8 mouse cellular contexts compared by ENCODE assay signal in genomic region chr5:121592816-121593407, GRCm38 (mm10). TPM values are rescaled to one million over a fixed set of nuclear protein-coding genes. Genes with fewer than 3 reads are reported as not detected.
A peak's percentile ranks its signal among the peaks of the same experiment; 100 is the strongest.
DNase-seq lines count a peak whose midpoint lies in the region; ATAC-seq lines count a peak whose summit lies in the region.
"Had no signal": no experiment of that assay in that cellular context is flagged by ENCODE, and none has a peak within 500 bp of the region (broad histone marks: within the 10 kb centered on the region; RNA-seq: fewer than 3 reads in every experiment).

No protein-coding gene starts in this region.

- no peak overlapping the region for H3K27ac ChIP-seq in neural tube, embryonic 11.5 days (ENCODE audit: low read depth, low read length)
- peak overlapping the region; percentile 86 for H3K27ac ChIP-seq in embryonic facial prominence, embryonic 14.5 days (replicated peaks; ENCODE audit: low read depth, low read length)
- H3K27ac ChIP-seq in hindbrain, embryonic 15.5 days (replicated peaks) = peak overlapping the region; percentile 82

- peak overlapping the region; percentile 78 for H3K9ac ChIP-seq in neural tube, embryonic 11.5 days (ENCODE audit: low read length)
- peak overlapping the region; percentile 86 for H3K9ac ChIP-seq in embryonic facial prominence, embryonic 14.5 days (ENCODE audit: low read depth, low read length)
- peak overlapping the region; percentile 77 for H3K9ac ChIP-seq in hindbrain, embryonic 15.5 days

- H3K4me2 ChIP-seq in neural tube, embryonic 11.5 days (ENCODE audit: low read depth) = peak overlapping the region; percentile 97
- peak overlapping the region; percentile 70 for H3K4me2 ChIP-seq in embryonic facial prominence, embryonic 14.5 days (ENCODE audit: low read depth, low read length)
- H3K4me2 ChIP-seq in hindbrain, embryonic 15.5 days = peak overlapping the region; percentile 96

- 0 out of 2 replicates have a peak, but pooled peaks cover 8% of the 10 kb centered on the region for H3K4me1 ChIP-seq in neural tube, embryonic 11.5 days (ENCODE audit: control insufficient read depth, insufficient read depth, low read length)
- H3K4me1 ChIP-seq in embryonic facial prominence, embryonic 14.5 days (ENCODE audit: control insufficient read depth, insufficient read depth, low read length) = 0 out of 2 replicates have a peak, but pooled peaks cover 8% of the 10 kb centered on the region
- peaks cover 35% of the 10 kb centered on the region for H3K4me1 ChIP-seq in hindbrain, embryonic 15.5 days (replicated peaks)

- H3K9me3 ChIP-seq in neural tube, embryonic 11.5 days (ENCODE audit: control insufficient read depth, low read length) = no peaks in the 10 kb centered on the region
- no peaks in the 10 kb centered on the region for H3K9me3 ChIP-seq in embryonic facial prominence, embryonic 14.5 days (ENCODE audit: control insufficient read depth, low read length)
- no peaks in the 10 kb centered on the region for H3K9me3 ChIP-seq in hindbrain, embryonic 15.5 days

- WGBS in neural tube, embryonic 11.5 days = 3% methylated on average over 33 of the region's 33 CpGs
- WGBS in embryonic facial prominence, embryonic 14.5 days = 2% methylated on average over 33 of the region's 33 CpGs
- WGBS in hindbrain, embryonic 15.5 days = 4% methylated on average over 33 of the region's 33 CpGs

- H3K36me3 ChIP-seq in neural tube, embryonic 11.5 days (ENCODE audit: control insufficient read depth, insufficient read depth, low read length) = no peaks in the 10 kb centered on the region
- H3K36me3 ChIP-seq in embryonic facial prominence, embryonic 14.5 days (ENCODE audit: control insufficient read depth, insufficient read depth, low read length) = no peaks in the 10 kb centered on the region
- H3K36me3 ChIP-seq in hindbrain, embryonic 15.5 days = no peaks in the 10 kb centered on the region

- DNase-seq in neural tube, embryonic 11.5 days (ENCODE audit: low spot score) = peak; percentile 30
- DNase-seq in neural tube, embryonic 10.5 days (ENCODE audit: extremely low spot score, low spot score) = no peak
- DNase-seq in embryonic facial prominence, embryonic 14.5 days (ENCODE audit: low spot score) = no peak
- peak; percentile 63 for DNase-seq in lung, postnatal 36 days
- no peak for DNase-seq in left cerebral cortex, adult 8-10 months (ENCODE audit: low spot score in 2 of 2)

- H3K27me3 ChIP-seq in neural tube, embryonic 11.5 days (ENCODE audit: control insufficient read depth, insufficient read depth, low read length) = 0 out of 2 replicates have a peak, but pooled peaks cover 2% of the 10 kb centered on the region
- H3K27me3 ChIP-seq in embryonic facial prominence, embryonic 14.5 days (replicated peaks; ENCODE audit: control insufficient read depth, insufficient read depth, low read length) = no peaks in the 10 kb centered on the region
- H3K27me3 ChIP-seq in hindbrain, embryonic 15.5 days = no peaks in the 10 kb centered on the region

- H3K4me3 ChIP-seq in neural tube, embryonic 11.5 days (ENCODE audit: low read depth, low read length) = peak overlapping the region; percentile 72
- H3K4me3 ChIP-seq in embryonic facial prominence, embryonic 14.5 days (ENCODE audit: low read depth, low read length) = peak overlapping the region; percentile 75
- H3K4me3 ChIP-seq in hindbrain, embryonic 15.5 days = peak overlapping the region; percentile 86

- peak; percentile 50 for ATAC-seq in neural tube, embryonic 11.5 days (ENCODE audit: insufficient read depth, low FRiP score, low TSS enrichment)
- peak; percentile 41; the same call in 1 of the 2 replicates for ATAC-seq in embryonic facial prominence, embryonic 14.5 days (ENCODE audit: low read depth)
- peak; percentile 50; the same call in 1 of the 2 replicates for ATAC-seq in hindbrain, embryonic 15.5 days (ENCODE audit: low FRiP score, low read depth)
- no peak for ATAC-seq in activated CD4-positive, CD25-positive, alpha-beta regulatory T cell, adult 4 months

RNA-seq across cellular contexts. Expression of gene Aldh2, which starts 0.7 kb away (rescaled TPM):
- polyA plus RNA-seq in neural tube, embryonic 11.5 days (2014; fragmentation: Nextera tagmentation; extraction: Ambion mirVana) = 53.4 and 71.2 TPM in 2 replicates
- polyA plus RNA-seq in embryonic facial prominence, embryonic 14.5 days (2014; fragmentation: Nextera tagmentation; extraction: Ambion mirVana) = 87.8 and 93.0 TPM in 2 replicates
- 127 and 137 TPM in 2 replicates for polyA plus RNA-seq in hindbrain, embryonic 15.5 days (2015; fragmentation: Nextera tagmentation; extraction: Ambion mirVana)
- polyA plus RNA-seq in activated CD4-positive, CD25-positive, alpha-beta regulatory T cell, adult 4 months (2017; shearing (Covaris generic)) = 10 to 100 TPM in 1 of 2 experiments, 1 to 10 TPM in 1; 7.1 to 11.2 TPM
- 100 to 1,000 TPM; 131 to 154 (median 140) TPM for total RNA-seq in left cerebral cortex, adult 8-10 months (2022)

RNA-seq across cellular contexts. Expression of gene Acad12, which starts 25.8 kb away (rescaled TPM):
- polyA plus RNA-seq in neural tube, embryonic 11.5 days (2014; fragmentation: Nextera tagmentation; extraction: Ambion mirVana) = 1.3 and 1.7 TPM in 2 replicates
- 2.0 and 2.7 TPM in 2 replicates for polyA plus RNA-seq in embryonic facial prominence, embryonic 14.5 days (2014; fragmentation: Nextera tagmentation; extraction: Ambion mirVana)
- 1.3 and 1.6 TPM in 2 replicates for polyA plus RNA-seq in hindbrain, embryonic 15.5 days (2015; fragmentation: Nextera tagmentation; extraction: Ambion mirVana)
- 1 to 10 TPM; 1.2 TPM for polyA plus RNA-seq in activated CD4-positive, CD25-positive, alpha-beta regulatory T cell, adult 4 months (2017; shearing (Covaris generic))
- total RNA-seq in left cerebral cortex, adult 8-10 months (2022) = 1 to 10 TPM; 6.4 to 8.2 (median 6.7) TPM

RNA-seq across cellular contexts. Expression of gene Mapkapk5, which starts 47.2 kb away (rescaled TPM):
- 62.6 and 65.3 TPM in 2 replicates for polyA plus RNA-seq in neural tube, embryonic 11.5 days (2014; fragmentation: Nextera tagmentation; extraction: Ambion mirVana)
- 46.5 and 47.8 TPM in 2 replicates for polyA plus RNA-seq in embryonic facial prominence, embryonic 14.5 days (2014; fragmentation: Nextera tagmentation; extraction: Ambion mirVana)
- polyA plus RNA-seq in hindbrain, embryonic 15.5 days (2015; fragmentation: Nextera tagmentation; extraction: Ambion mirVana) = 62.5 and 68.3 TPM in 2 replicates
- 10 to 100 TPM; 23.4 to 26.0 TPM for polyA plus RNA-seq in activated CD4-positive, CD25-positive, alpha-beta regulatory T cell, adult 4 months (2017; shearing (Covaris generic))
- total RNA-seq in left cerebral cortex, adult 8-10 months (2022) = 10 to 100 TPM; 66.6 to 79.0 (median 74.5) TPM

RNA-seq across cellular contexts. Expression of gene Adam1a, which starts 47.6 kb away (rescaled TPM):
- polyA plus RNA-seq in neural tube, embryonic 11.5 days (2014; fragmentation: Nextera tagmentation; extraction: Ambion mirVana) = 2.2 and 3.5 TPM in 2 replicates
- polyA plus RNA-seq in embryonic facial prominence, embryonic 14.5 days (2014; fragmentation: Nextera tagmentation; extraction: Ambion mirVana) = 2.1 and 2.3 TPM in 2 replicates
- 3.8 and 3.9 TPM in 2 replicates for polyA plus RNA-seq in hindbrain, embryonic 15.5 days (2015; fragmentation: Nextera tagmentation; extraction: Ambion mirVana)
- 1 to 10 TPM in 1 of 2 experiments, under 1 TPM in 1; 0.54 to 1.4 TPM for polyA plus RNA-seq in activated CD4-positive, CD25-positive, alpha-beta regulatory T cell, adult 4 months (2017; shearing (Covaris generic))
- 10 to 100 TPM in 3 of 4 experiments, 1 to 10 TPM in 1; 8.7 to 12.4 (median 11.5) TPM for total RNA-seq in left cerebral cortex, adult 8-10 months (2022)

RNA-seq across cellular contexts. Expression of gene Gm42878, which starts 47.6 kb away (rescaled TPM):
- polyA plus RNA-seq in neural tube, embryonic 11.5 days (2014; fragmentation: Nextera tagmentation; extraction: Ambion mirVana) = not detected in 2 replicates
- not detected in 2 replicates for polyA plus RNA-seq in embryonic facial prominence, embryonic 14.5 days (2014; fragmentation: Nextera tagmentation; extraction: Ambion mirVana)
- not detected in 2 replicates for polyA plus RNA-seq in hindbrain, embryonic 15.5 days (2015; fragmentation: Nextera tagmentation; extraction: Ambion mirVana)
- not detected for polyA plus RNA-seq in activated CD4-positive, CD25-positive, alpha-beta regulatory T cell, adult 4 months (2017; shearing (Covaris generic))
- not detected for total RNA-seq in left cerebral cortex, adult 8-10 months (2022)
- total RNA-seq: common myeloid progenitor, adult 5-6 weeks had no signal

Comparison
In these comparisons a context has a peak if more than half of its experiments do, and no peak if none do; other contexts are left out.
1. DNase-seq: peak in neural tube, embryonic 11.5 days (single experiment) and lung, postnatal 36 days (single experiment); none in neural tube, embryonic 10.5 days (single experiment), embryonic facial prominence, embryonic 14.5 days (single experiment) and left cerebral cortex, adult 8-10 months (0 of 2).
2. Peak in every context shown above with its lines, with median percentiles within 50 percentile points of each other: H3K4me2 ChIP-seq, H3K4me3 ChIP-seq and H3K9ac ChIP-seq.